Mouse (Mus musculus): Measurements from ENCODE around the gene Brip1.

GRCm38 (mm10) chr11:86170743-86171142 is 30.2 kb downstream of the Brip1 start:
- TF ChIP-seq POLR2A (IDR thresholded peaks at IDR 0.05; ENCODE audit: borderline replicate concordance, low read depth, low read length) (no peak), CTCF (IDR thresholded peaks at IDR 0.05; ENCODE audit: low read depth, low read length) (no peak)
